Mouse (Mus musculus): ENCODE data around the gene Pam.

DNA sequence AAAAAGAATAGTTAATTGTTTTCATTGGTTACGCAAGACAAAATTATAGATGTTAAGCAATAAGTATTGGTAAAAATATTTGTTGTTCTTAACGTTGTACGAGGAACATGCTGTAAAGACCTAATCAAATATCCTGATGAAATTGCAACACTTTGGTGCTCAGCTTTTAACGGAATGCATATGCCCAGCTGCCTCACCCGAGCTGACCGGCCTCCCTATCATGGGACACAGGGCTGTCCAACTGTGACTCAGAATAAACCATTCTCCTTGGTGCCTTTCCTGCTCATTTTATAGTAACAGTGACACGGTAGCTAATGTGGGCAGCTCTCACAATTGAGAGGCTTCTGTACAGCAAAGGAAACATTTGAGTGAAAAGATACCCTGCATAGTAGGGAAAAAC, 324.3 kb downstream of the Pam start:
- TF ChIP-seq EP300 (IDR thresholded peaks at IDR 0.05; ENCODE audit: low read depth in 1 of 2, low read length in 2 of 2) (peak; percentile 3 to 53; a peak in 2 of 4 replicates), POLR2A (IDR thresholded peaks at IDR 0.05; ENCODE audit: control insufficient read depth in 1 of 2, insufficient read depth in 1 of 2, low read depth in 1 of 2, low read length in 2 of 2, poor library complexity in 1 of 2) (no peak; a peak in 1 of 4 replicates), CTCF (IDR thresholded peaks at IDR 0.05 in 2 of 3, conservative IDR thresholded peaks at IDR 0.05 in 1 of 3; ENCODE audit: control insufficient read depth in 1 of 3, insufficient read depth in 1 of 3, low read depth in 2 of 3, low read length in 3 of 3, poor library complexity in 1 of 3, severe bottlenecking in 1 of 3) (no peak), TAL1 (IDR thresholded peaks at IDR 0.05; ENCODE audit: low read length) (0 out of 2 replicates have a peak, but pooled peaks have one; percentile 10), POLR2AphosphoS5 (IDR thresholded peaks at IDR 0.05; ENCODE audit: borderline replicate concordance, low read depth, low read length) (no peak)
